Mouse (Mus musculus) midbrain, embryonic 13.5 days (tissue): Measurements from ENCODE around the gene Ehd3. TPM values are rescaled to one million over a fixed set of nuclear protein-coding genes. Genes with fewer than 3 reads are reported as not detected.

Experiments
- ATAC-seq: fragments of 200-750 bp; cut with Nextera tagmentation; 2 replicates; pipeline ENCODE4 v1.8.0; 2017; ENCODE audit warnings: mild to moderate bottlenecking, moderate TSS enrichment, moderate library complexity
- H3K27ac ChIP-seq: fragments of 300-500 bp; sonication (generic); 2 replicates; pipeline ENCODE4 v1.5.1; 2015; ENCODE audit warnings: inconsistent platforms, mild to moderate bottlenecking, moderate library complexity
- H3K27me3 ChIP-seq: fragments of 300-500 bp; sonication (generic); 2 replicates; pipeline ENCODE4 v1.6.1; 2015; ENCODE audit warnings: mild to moderate bottlenecking, inconsistent platforms
- H3K36me3 ChIP-seq: fragments of 300-500 bp; sonication (generic); 2 replicates; pipeline ENCODE4 v1.6.1; 2015; ENCODE audit warnings: mild to moderate bottlenecking, inconsistent platforms
- H3K4me1 ChIP-seq: fragments of 300-500 bp; sonication (generic); replicated peaks from 2 replicates; pipeline ENCODE4 v1.6.1; 2015; ENCODE audit warnings: inconsistent platforms
- H3K4me2 ChIP-seq: fragments of 300-500 bp; sonication (generic); replicated peaks from 2 replicates; pipeline ENCODE4 v1.6.1; 2015; ENCODE audit warnings: moderate library complexity, mild to moderate bottlenecking, inconsistent platforms
- H3K4me3 ChIP-seq: fragments of 300-500 bp; sonication (generic); replicated peaks from 2 replicates; pipeline ENCODE4 v1.5.1; 2015; ENCODE audit warnings: mild to moderate bottlenecking, inconsistent platforms
- H3K9ac ChIP-seq: fragments of 300-500 bp; sonication (generic); replicated peaks from 2 replicates; pipeline ENCODE4 v1.6.1; 2015; ENCODE audit warnings: mild to moderate bottlenecking, inconsistent platforms
- H3K9me3 ChIP-seq: fragments of 300-500 bp; sonication (generic); 2 replicates; pipeline ENCODE4 v1.6.1; 2016; ENCODE audit warnings: mild to moderate bottlenecking, inconsistent platforms
- WGBS: fragments of 180-500 bp; shearing (Covaris S2); methylation state at CpG from one replicate; pipeline ENCODE4 v1.1.7; 2015; 5-methylcytosine and 5-hydroxymethylcytosine counted together
- polyA plus RNA-seq: library from polyadenylated mRNA; unstranded; fragments of >200 nt; fragmentation: Nextera tagmentation; extraction: Ambion mirVana; gene quantifications from 2 replicates; pipeline ENCODE4 v1.2.1, GENCODE M21; 2015

The Ehd3 gene
- 10.7 and 11.4 TPM in 2 replicates for polyA plus RNA-seq

GRCm38 (mm10) chr17:73803521-73804184, at the start of gene Ehd3:
TSS of gene Ehd3 (plus strand) at chr17:73804134.
- Histone ChIP-seq H3K36me3 (no peaks in the 10 kb centered on the region), H3K4me3 (peak within 1 kb of the TSS; percentile 75), H3K9me3 (no peaks in the 10 kb centered on the region), H3K27ac (peak within 1 kb of the TSS; percentile 84), H3K9ac (peak within 1 kb of the TSS; percentile 82), H3K27me3 (no peaks in the 10 kb centered on the region), H3K4me1 (peaks cover 13% of the 10 kb centered on the region), H3K4me2 (peak within 1 kb of the TSS; percentile 84)
- 87% methylated on average over 5 of the region's 5 CpGs for whole genome bisulfite sequencing
- ATAC-seq, result no peak

GRCm38 (mm10) chr17:73770964-73771363, 33.0 kb upstream of the Ehd3 start:
- peak overlapping the region; percentile 7; the same call in 1 of the 2 replicates for H3K27ac ChIP-seq
- 21% methylated on average over 8 of the region's 8 CpGs for WGBS
- H3K36me3 ChIP-seq, result no peaks in the 10 kb centered on the region
- no peak overlapping the region for H3K4me3 ChIP-seq
- ATAC-seq, result peak; percentile 87
- no peak overlapping the region for H3K9ac ChIP-seq
- H3K9me3 ChIP-seq, result no peaks in the 10 kb centered on the region
- H3K27me3 ChIP-seq, result no peaks in the 10 kb centered on the region
- no peak overlapping the region for H3K4me2 ChIP-seq
- H3K4me1 ChIP-seq, result peaks cover 7% of the 10 kb centered on the region; the same call in 1 of the 2 replicates

- Histone ChIP-seq H3K4me1 (peaks cover 13% of the 10 kb centered on the region), H3K27me3 (no peaks in the 10 kb centered on the region)
Observed at GRCm38 (mm10) chr17:73786642-73787311, 17.2 kb upstream of the Ehd3 start.

GRCm38 (mm10) chr17:73790284-73791020, 13.5 kb upstream of the Ehd3 start:
- Histone ChIP-seq H3K9me3 (no peaks in the 10 kb centered on the region), H3K4me3 (no peak overlapping the region), H3K36me3 (no peaks in the 10 kb centered on the region), H3K4me2 (no peak overlapping the region), H3K4me1 (peaks cover 13% of the 10 kb centered on the region), H3K27me3 (no peaks in the 10 kb centered on the region), H3K9ac (0 out of 2 replicates have a peak overlapping the region, but pooled peaks have one; percentile 3), H3K27ac (peak overlapping the region; percentile 47)
- 16% methylated on average over 12 of the region's 12 CpGs for WGBS
- ATAC-seq, result peak; percentile 50; the same call in 1 of the 2 replicates

More at GRCm38 (mm10) chr17:73786642-73787311, 17.2 kb upstream of the Ehd3 start:
- no peak for ATAC-seq
- no peak overlapping the region for H3K4me2 ChIP-seq
- H3K9ac ChIP-seq, result no peak overlapping the region
- H3K27ac ChIP-seq, result no peak overlapping the region
- H3K36me3 ChIP-seq, result no peaks in the 10 kb centered on the region
- H3K9me3 ChIP-seq, result no peaks in the 10 kb centered on the region
- H3K4me3 ChIP-seq, result no peak overlapping the region
- 85% methylated on average over 8 of the region's 8 CpGs for WGBS

GRCm38 (mm10) chr17:73796789-73797188, 7.1 kb upstream of the Ehd3 start:
- 0 out of 2 replicates have a peak, but pooled peaks cover 4% of the 10 kb centered on the region for H3K27me3 ChIP-seq
- ATAC-seq, result no peak
- H3K27ac ChIP-seq, result no peak overlapping the region
- H3K4me2 ChIP-seq, result no peak overlapping the region
- no peaks in the 10 kb centered on the region for H3K4me1 ChIP-seq
- WGBS, result 89% methylated on average over 6 of the region's 6 CpGs
- H3K36me3 ChIP-seq, result no peaks in the 10 kb centered on the region
- no peaks in the 10 kb centered on the region for H3K9me3 ChIP-seq
- no peak overlapping the region for H3K4me3 ChIP-seq
- H3K9ac ChIP-seq, result no peak overlapping the region

- H3K9ac ChIP-seq, result no peak overlapping the region
- H3K4me3 ChIP-seq, result no peak overlapping the region
- no peak for ATAC-seq
- 0 out of 2 replicates have a peak, but pooled peaks cover 4% of the 10 kb centered on the region for H3K27me3 ChIP-seq
- H3K4me2 ChIP-seq, result no peak overlapping the region
- no peaks in the 10 kb centered on the region for H3K9me3 ChIP-seq
- H3K27ac ChIP-seq, result no peak overlapping the region
- WGBS, result 84% methylated on average over 4 of the region's 4 CpGs
- no peaks in the 10 kb centered on the region for H3K36me3 ChIP-seq
- H3K4me1 ChIP-seq, result no peaks in the 10 kb centered on the region
Observed at GRCm38 (mm10) chr17:73797706-73798105, 6.2 kb upstream of the Ehd3 start.

GRCm38 (mm10) chr17:73804592-73805271, 798 bp downstream of the Ehd3 start:
- WGBS, result under 1% methylated on average over 45 of the region's 45 CpGs
- peaks cover 13% of the 10 kb centered on the region for H3K4me1 ChIP-seq
- peak overlapping the region; percentile 75 for H3K4me3 ChIP-seq
- peak; percentile 99 for ATAC-seq
- peak overlapping the region; percentile 84 for H3K27ac ChIP-seq
- peak overlapping the region; percentile 82 for H3K9ac ChIP-seq
- no peaks in the 10 kb centered on the region for H3K9me3 ChIP-seq
- H3K27me3 ChIP-seq, result no peaks in the 10 kb centered on the region
- H3K36me3 ChIP-seq, result no peaks in the 10 kb centered on the region
- H3K4me2 ChIP-seq, result peak overlapping the region; percentile 84

GRCm38 (mm10) chr17:73806331-73806730, 2.4 kb downstream of the Ehd3 start:
- Histone ChIP-seq H3K4me3 (no peak overlapping the region), H3K4me2 (peak overlapping the region; percentile 84; the same call in 1 of the 2 replicates), H3K4me1 (peaks cover 13% of the 10 kb centered on the region), H3K36me3 (no peaks in the 10 kb centered on the region), H3K9me3 (no peaks in the 10 kb centered on the region), H3K9ac (no peak overlapping the region), H3K27ac (no peak overlapping the region), H3K27me3 (no peaks in the 10 kb centered on the region)
- WGBS, result 86% methylated on average over 6 of the region's 6 CpGs
- no peak for ATAC-seq

GRCm38 (mm10) chr17:73807211-73807610, 3.3 kb downstream of the Ehd3 start:
- no peak overlapping the region for H3K4me3 ChIP-seq

GRCm38 (mm10) chr17:73808431-73808830, 4.5 kb downstream of the Ehd3 start:
- H3K4me3 ChIP-seq, result no peak overlapping the region
- no peaks in the 10 kb centered on the region for H3K36me3 ChIP-seq
- no peak overlapping the region for H3K27ac ChIP-seq
- H3K27me3 ChIP-seq, result no peaks in the 10 kb centered on the region
- H3K4me1 ChIP-seq, result peaks cover 13% of the 10 kb centered on the region
- WGBS, result 83% methylated on average over 6 of the region's 6 CpGs
- no peak for ATAC-seq
- H3K9ac ChIP-seq, result no peak overlapping the region
- no peaks in the 10 kb centered on the region for H3K9me3 ChIP-seq
- no peak overlapping the region for H3K4me2 ChIP-seq

More at GRCm38 (mm10) chr17:73807211-73807610, 3.3 kb downstream of the Ehd3 start:
- Histone ChIP-seq H3K9me3 (no peaks in the 10 kb centered on the region), H3K27ac (no peak overlapping the region), H3K36me3 (no peaks in the 10 kb centered on the region), H3K4me2 (no peak overlapping the region), H3K9ac (no peak overlapping the region), H3K4me1 (peaks cover 13% of the 10 kb centered on the region), H3K27me3 (no peaks in the 10 kb centered on the region)
- 92% methylated on average over 5 of the region's 5 CpGs for WGBS
- ATAC-seq, result no peak

- H3K4me1 ChIP-seq, result peaks cover 7% of the 10 kb centered on the region; the same call in 1 of the 2 replicates
- no peak overlapping the region for H3K4me2 ChIP-seq
- no peaks in the 10 kb centered on the region for H3K27me3 ChIP-seq
- no peak overlapping the region for H3K27ac ChIP-seq
- no peak overlapping the region for H3K9ac ChIP-seq
- WGBS, result 89% methylated on average over 1 of the region's 1 CpGs
- ATAC-seq, result no peak
- no peaks in the 10 kb centered on the region for H3K9me3 ChIP-seq
- no peak overlapping the region for H3K4me3 ChIP-seq
- no peaks in the 10 kb centered on the region for H3K36me3 ChIP-seq
Observed at GRCm38 (mm10) chr17:73810801-73811200, 6.9 kb downstream of the Ehd3 start.
